In the genomic region with DNA sequence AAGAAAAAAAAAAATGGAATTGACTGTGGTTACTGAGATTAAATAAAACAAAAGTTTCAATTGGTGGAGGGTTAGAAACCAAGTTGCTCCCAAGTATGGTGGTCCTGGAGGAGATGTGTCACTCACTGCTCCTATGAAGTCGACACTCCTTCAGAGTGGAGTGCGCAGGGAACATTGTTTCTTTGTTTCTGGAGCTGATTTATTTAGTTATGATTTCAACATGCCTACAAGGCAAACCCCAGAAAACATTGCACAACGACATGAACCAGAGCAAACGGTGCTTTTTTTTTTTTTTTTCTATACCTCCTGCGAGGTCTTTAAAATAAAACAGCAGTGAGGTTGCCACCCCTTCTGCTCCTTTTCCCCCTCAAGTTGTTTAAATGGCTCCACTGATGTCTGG, we compare ENCODE assay signal across 24 mouse cellular contexts.
DNase-seq lines count a peak whose midpoint lies in the region; ATAC-seq and TF ChIP-seq lines count a peak whose summit lies in the region.
"Had no signal": no experiment of that assay in that cellular context is flagged by ENCODE, and none has a peak within 500 bp of the region (broad histone marks: within the 10 kb centered on the region; RNA-seq: fewer than 3 reads in every experiment).

No protein-coding gene starts in this region.

- no peaks in the 10 kb centered on the region for H3K9me3 ChIP-seq in liver, postnatal 0 days (ENCODE audit: low read length)
- 0 out of 2 replicates have a peak, but pooled peaks cover under 1% of the 10 kb centered on the region for H3K9me3 ChIP-seq in embryonic facial prominence, embryonic 14.5 days (ENCODE audit: control insufficient read depth, low read length)
- H3K9me3 ChIP-seq: embryonic facial prominence, embryonic 12.5 days; forebrain, embryonic 13.5 days; G1E; hindbrain, embryonic 10.5 days; hindbrain, embryonic 15.5 days; midbrain, embryonic 13.5 days had no signal

- TF ChIP-seq EP300 in liver, postnatal 0 days (IDR thresholded peaks at IDR 0.05; ENCODE audit: low read depth), result 0 out of 2 replicates have a peak, but pooled peaks have one; percentile 25

- no peak for ATAC-seq in liver, postnatal 0 days
- ATAC-seq in embryonic facial prominence, embryonic 14.5 days (ENCODE audit: low read depth), result no peak
- 0 out of 2 replicates have a peak, but pooled peaks have one; percentile 33 for ATAC-seq in megakaryocyte, adult 5-6 weeks (ENCODE audit: poor library complexity, severe bottlenecking)
- ATAC-seq: forebrain, embryonic 13.5 days; inflammation-experienced regulatory T-cells, adult 6 months; midbrain, embryonic 13.5 days; Patski had no signal

- no peak overlapping the region for H3K4me2 ChIP-seq in liver, postnatal 0 days (ENCODE audit: low read depth, low read length)
- no peak overlapping the region for H3K4me2 ChIP-seq in embryonic facial prominence, embryonic 14.5 days (ENCODE audit: low read depth, low read length)
- H3K4me2 ChIP-seq: embryonic facial prominence, embryonic 12.5 days; forebrain, embryonic 13.5 days; hindbrain, embryonic 15.5 days; liver, embryonic 11.5 days; midbrain, embryonic 13.5 days had no signal

- TF ChIP-seq CTCF in liver, postnatal 0 days (IDR thresholded peaks at IDR 0.05; ENCODE audit: low read depth), result no peak
- TF ChIP-seq CTCF in lung, adult 2 months (IDR thresholded peaks at IDR 0.05; ENCODE audit: insufficient read depth, low read length), result no peak

- 40% methylated on average over 5 of the region's 5 CpGs for WGBS in liver, postnatal 0 days (ENCODE audit: insufficient replicate concordance)
- 55% methylated on average over 5 of the region's 5 CpGs for WGBS in lung, adult 2 months
- 27% methylated on average over 5 of the region's 5 CpGs for WGBS in embryonic facial prominence, embryonic 14.5 days

- no peak overlapping the region for H3K9ac ChIP-seq in liver, postnatal 0 days (replicated peaks)
- no peak overlapping the region for H3K9ac ChIP-seq in embryonic facial prominence, embryonic 14.5 days (ENCODE audit: low read depth, low read length)
- H3K9ac ChIP-seq: embryonic facial prominence, embryonic 12.5 days; forebrain, embryonic 13.5 days; hindbrain, embryonic 15.5 days; midbrain, embryonic 13.5 days had no signal

- no peak for DNase-seq in liver, postnatal 0 days
- DNase-seq in liver, result no peak
- DNase-seq in lung, postnatal 36 days, result peak; percentile 62
- DNase-seq in lung, adult 2 months, result no peak
- no peak for DNase-seq in embryonic facial prominence, embryonic 14.5 days (ENCODE audit: low spot score)
- no peak for DNase-seq in cerebellum, postnatal 25 days
- no peak for DNase-seq in kidney, postnatal 36 days
- DNase-seq: adrenal gland, postnatal 36 days; cerebellum, adult 8-10 months; cerebellum, postnatal 36 days; gastrocnemius, postnatal 10 days; heart, postnatal 14 days; kidney, adult 11 months; kidney, postnatal 14 days had no signal

- no peaks in the 10 kb centered on the region for H3K27me3 ChIP-seq in liver, postnatal 0 days (ENCODE audit: insufficient read depth, low read length)
- H3K27me3 ChIP-seq in embryonic facial prominence, embryonic 14.5 days (replicated peaks; ENCODE audit: control insufficient read depth, insufficient read depth, low read length), result no peaks in the 10 kb centered on the region
- H3K27me3 ChIP-seq: embryonic facial prominence, embryonic 12.5 days; forebrain, embryonic 13.5 days; hindbrain, embryonic 15.5 days; midbrain, embryonic 13.5 days; Patski had no signal

- H3K4me1 ChIP-seq in liver, postnatal 0 days (ENCODE audit: insufficient read depth), result 0 out of 2 replicates have a peak, but pooled peaks cover 7% of the 10 kb centered on the region
- no peaks in the 10 kb centered on the region; the same call in 1 of the 2 replicates for H3K4me1 ChIP-seq in lung, adult 2 months (ENCODE audit: control insufficient read depth, insufficient read depth, low read length)
- peaks cover 25% of the 10 kb centered on the region for H3K4me1 ChIP-seq in embryonic facial prominence, embryonic 14.5 days (ENCODE audit: control insufficient read depth, insufficient read depth, low read length)
- H3K4me1 ChIP-seq: forebrain, embryonic 13.5 days; hindbrain, embryonic 10.5 days; hindbrain, embryonic 15.5 days; midbrain, embryonic 13.5 days had no signal

- H3K27ac ChIP-seq in liver, postnatal 0 days (ENCODE audit: low read depth), result peak overlapping the region; percentile 17
- H3K27ac ChIP-seq in embryonic facial prominence, embryonic 14.5 days (replicated peaks; ENCODE audit: low read depth, low read length), result peak overlapping the region; percentile 56
- H3K27ac ChIP-seq: forebrain, embryonic 13.5 days; hindbrain, embryonic 10.5 days; hindbrain, embryonic 15.5 days; midbrain, embryonic 13.5 days had no signal

- TF ChIP-seq POLR2A in lung, adult 2 months (IDR thresholded peaks at IDR 0.05; ENCODE audit: borderline replicate concordance, extremely low read depth, low read depth, low read length), result no peak

- H3K4me3 ChIP-seq in liver, postnatal 0 days (ENCODE audit: low read depth, low read length), result no peak overlapping the region
- no peak overlapping the region for H3K4me3 ChIP-seq in lung, adult 2 months (replicated peaks; ENCODE audit: extremely low read depth, low read depth, low read length)
- H3K4me3 ChIP-seq in embryonic facial prominence, embryonic 14.5 days (ENCODE audit: low read depth, low read length), result no peak overlapping the region
- H3K4me3 ChIP-seq: embryonic facial prominence, embryonic 12.5 days; forebrain, embryonic 13.5 days; hindbrain, embryonic 10.5 days; hindbrain, embryonic 15.5 days; midbrain, embryonic 13.5 days had no signal

- H3K36me3 ChIP-seq in liver, postnatal 0 days (replicated peaks; ENCODE audit: insufficient read depth, low read length), result no peaks in the 10 kb centered on the region
- no peaks in the 10 kb centered on the region for H3K36me3 ChIP-seq in embryonic facial prominence, embryonic 14.5 days (ENCODE audit: control insufficient read depth, insufficient read depth, low read length)
- H3K36me3 ChIP-seq: embryonic facial prominence, embryonic 12.5 days; hindbrain, embryonic 10.5 days; hindbrain, embryonic 15.5 days; midbrain, embryonic 13.5 days had no signal
